Mouse (Mus musculus) cerebellum, adult (tissue): Measurements from ENCODE around the gene Cadps2.

Source experiments
- ATAC-seq: cut with Nextera tagmentation; 2 replicates; pipeline ENCODE4 v1.9.2; 2017; ENCODE audit warnings: mild to moderate bottlenecking, moderate library complexity, mixed read lengths; ENCODE audit not compliant: insufficient number of reproducible peaks, low FRiP score, low TSS enrichment

The Cadps2 gene

DNA sequence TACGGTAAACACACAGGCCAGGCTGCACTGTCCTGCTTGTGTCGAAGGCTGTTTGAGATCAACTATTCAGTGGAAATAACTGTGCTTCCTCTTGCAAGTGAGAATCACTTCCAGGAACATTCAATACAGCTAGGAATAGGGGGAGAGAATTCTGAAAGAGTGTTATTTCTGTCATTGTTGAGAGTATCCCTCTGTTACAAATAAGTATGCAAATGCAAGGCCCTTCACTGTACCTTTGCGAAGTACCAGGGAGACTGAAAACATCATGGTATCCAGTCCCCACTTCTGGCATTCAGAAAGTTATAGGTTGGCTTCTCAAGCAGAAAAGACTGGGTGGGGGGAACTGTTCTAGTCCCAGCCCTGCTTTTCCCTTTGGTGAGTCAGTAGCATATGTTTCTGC lies 581.2 kb downstream of the Cadps2 start:
- no peak for ATAC-seq

DNA sequence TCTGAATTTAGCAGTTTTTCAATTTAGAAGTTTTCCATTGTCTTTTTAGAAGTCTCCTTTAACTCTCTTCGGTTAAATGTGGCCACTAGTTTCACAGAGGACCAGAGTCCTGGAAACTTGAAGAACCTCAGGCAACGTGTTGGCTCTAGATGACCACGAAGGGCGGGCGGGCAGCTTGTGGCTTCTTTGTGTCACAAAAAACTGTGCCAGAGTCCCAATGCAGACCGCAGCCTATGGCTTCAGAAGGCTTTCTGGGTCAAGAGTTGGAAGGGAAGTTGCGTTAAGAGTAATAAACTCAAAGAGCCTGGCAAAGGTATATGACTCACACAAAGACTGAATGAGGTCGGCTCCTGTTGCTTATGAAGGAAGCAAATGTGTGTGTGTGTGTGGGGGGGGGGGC lies 584.1 kb downstream of the Cadps2 start:
- no peak for ATAC-seq

DNA sequence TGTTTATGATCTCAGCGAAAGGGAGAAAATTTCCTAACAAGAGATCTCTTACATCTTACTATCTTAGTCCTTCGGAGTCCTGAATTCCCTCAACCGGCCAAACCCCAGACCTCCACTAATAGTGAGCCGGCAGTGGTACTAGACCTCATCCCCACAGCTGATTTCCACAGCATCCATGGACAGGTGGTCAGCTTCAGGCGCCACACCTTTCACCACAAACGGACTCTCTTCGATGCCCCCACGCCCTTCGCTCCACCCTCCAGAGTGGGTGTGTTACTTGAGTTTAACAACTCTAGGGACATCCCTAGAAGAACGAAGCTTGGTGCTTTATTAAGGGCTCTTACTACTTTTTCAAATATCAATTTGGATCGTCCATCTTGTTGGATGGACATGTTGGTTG lies 584.6 kb downstream of the Cadps2 start:
- ATAC-seq = no peak

DNA sequence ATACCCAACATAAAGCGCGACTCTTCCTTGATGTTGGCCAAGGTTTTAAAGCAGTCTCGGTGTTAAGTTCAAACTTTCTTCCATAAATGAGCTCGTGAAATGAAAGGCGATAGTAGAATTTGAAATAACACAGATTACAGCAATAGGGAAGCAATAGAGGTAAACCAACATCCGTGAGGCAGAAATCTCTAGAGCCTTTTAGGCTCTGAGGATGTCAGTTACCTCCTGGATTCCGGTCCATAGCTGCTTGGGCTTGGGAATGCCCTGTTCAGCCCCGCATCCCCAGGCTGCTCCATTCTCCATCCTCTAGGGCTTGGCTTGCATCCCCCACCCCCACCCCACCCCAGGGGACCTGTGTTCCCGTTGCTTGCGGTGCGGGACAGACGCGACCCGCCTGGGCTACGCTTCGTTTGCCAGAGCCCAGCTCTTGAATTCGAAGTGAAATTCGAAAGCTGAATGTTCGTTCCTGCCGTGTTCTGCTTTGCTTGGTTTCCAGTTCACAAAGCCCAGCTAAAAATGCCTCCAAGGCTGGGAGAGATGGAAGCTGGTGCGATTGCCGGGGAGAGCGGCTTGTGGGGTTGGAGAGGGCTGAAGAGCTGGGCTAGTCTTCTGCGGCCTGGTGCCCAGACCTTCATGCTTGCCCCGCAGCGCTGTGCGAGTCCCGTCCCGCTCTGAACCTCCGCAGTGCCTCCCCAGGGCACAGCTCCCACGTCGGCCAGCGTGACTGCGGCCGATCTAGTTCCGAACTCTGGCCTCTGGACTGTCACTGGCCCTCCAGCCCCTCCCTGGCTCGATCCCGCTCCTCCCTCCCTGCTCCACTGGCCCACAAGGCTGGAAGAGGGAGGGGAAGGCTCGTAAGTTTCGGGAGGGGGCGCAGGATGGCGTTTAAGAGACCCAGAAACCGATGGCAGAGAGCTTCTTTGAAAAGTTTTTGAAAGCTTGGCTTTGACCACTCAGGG lies 585.6 kb downstream of the Cadps2 start:
- ATAC-seq = no peak

DNA sequence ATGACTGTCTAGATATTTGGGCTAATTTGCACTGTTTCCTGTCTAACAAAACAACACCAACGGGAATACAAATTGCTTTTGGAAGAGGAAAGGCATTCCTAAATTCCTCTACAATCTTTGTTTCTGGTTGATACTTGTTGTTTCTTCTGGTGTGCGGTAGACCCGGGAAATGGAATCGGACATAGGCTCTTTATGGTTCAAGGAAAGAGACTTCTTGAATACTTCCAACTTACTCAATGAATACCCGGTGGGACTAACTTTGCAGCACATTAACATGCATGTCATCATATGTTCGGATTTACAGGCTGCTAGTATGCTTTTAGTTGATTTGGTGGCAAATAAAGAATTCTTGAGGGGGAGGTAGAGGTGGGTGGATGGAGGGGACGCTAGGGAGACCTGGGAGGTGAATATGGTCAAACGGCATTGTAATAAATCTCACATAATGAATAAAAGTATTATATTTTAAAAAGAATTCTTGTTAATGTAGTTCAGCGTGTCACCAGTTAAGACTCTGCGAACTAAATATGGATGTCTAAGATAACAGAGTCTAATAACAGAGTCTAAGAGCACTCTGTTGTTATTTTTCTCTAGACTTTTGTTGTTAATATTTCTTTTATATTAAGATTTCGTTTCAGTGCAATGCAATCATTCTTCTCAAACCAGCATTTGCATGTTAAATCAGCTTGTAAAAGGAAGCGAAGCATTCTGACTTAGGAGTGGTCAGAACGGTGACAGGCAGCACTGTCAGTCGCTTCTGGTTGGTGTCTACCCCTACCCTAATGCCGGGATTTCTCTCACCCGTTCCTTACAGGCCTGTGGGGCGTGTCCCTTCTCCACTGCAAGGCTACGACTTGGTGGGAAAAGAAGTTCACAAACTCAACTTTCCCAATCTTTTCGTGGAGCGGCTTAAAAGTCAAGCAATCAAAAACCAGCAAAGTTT lies 586.8 kb downstream of the Cadps2 start:
- no peak for ATAC-seq

DNA sequence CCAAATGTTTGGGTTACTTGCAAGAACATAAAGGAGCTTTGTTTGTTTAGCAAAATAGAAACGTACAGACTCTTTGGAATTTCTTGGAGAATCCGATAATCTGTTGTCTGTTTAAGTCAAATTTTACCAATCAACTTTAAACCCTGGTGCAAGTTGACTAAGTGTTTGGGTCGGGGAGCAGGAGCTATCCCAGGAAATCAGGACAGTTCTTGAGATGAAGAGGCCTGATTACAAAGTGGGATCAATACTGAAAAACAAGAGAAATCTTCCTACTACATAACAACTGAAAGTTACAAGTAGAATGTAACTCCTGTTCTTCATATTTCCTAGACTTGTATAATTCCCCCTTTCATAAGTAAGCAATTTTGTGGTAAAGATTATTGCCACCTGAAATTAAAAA lies 587.8 kb downstream of the Cadps2 start:
- ATAC-seq = no peak

DNA sequence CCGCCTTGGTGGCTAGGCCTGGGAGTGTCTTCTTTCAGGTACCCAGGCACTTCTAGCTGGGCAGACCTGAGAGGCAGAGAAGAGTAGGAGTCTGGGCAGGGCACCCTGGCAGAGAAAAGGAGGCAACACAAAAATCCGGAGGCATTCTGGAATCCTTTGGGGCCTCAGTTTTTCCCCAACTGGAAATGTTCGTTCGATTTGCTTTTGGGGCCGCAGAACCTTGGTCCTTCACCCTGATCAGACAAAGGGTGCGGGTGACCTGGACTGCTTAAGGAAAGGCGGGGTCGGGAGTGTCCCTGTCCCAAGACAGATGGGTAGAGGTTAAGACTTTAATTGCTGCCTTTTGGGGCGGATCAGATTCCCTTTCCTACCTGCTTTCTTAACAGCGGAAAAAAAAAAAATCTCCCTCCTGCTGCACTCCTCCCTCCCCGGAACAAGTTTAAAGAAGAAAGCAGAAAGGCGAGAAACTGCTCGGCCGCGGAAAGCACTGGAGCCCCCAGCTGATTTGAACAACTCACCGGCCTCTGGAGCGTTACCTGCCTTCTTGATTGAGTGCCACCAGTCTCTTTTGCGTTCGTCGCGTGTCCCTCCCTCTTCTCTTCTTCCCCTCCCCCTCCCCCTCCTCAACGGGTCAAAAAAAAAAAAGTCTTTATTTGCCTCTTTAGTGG lies 588.8 kb downstream of the Cadps2 start:
- ATAC-seq = no peak

DNA sequence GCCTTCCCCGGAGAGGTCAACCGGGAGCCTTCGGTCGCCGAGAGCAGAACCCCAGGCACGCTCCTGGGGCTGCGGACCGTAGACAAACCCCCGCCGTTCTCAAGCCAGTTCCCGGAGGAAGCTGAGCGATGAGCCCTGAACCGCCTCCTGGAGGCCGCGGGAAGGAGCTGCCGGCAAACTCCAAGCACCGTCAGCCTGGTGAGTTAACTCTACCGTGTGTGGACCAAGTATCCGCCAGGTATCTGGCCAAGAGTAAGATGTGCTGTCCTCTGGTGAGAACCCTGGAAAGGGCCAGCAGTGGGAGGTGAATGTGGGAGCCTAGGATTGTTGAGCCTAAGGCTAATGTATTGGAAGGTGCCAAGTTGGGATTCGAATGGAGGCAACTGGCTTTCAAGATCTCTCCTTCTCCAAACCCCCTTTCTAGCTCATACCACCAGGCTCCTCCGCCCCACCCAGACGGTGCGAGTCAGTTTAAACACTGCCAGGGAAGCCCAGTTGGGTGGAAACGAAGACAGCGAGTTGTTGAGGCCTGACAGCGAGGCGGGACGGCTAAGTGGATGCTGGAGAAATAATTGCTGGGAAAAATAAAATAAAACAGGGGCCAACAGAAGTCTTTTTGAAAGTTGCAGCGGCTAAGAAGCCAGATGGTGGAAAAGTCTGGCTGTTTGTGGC lies 589.5 kb downstream of the Cadps2 start:
- no peak for ATAC-seq

DNA sequence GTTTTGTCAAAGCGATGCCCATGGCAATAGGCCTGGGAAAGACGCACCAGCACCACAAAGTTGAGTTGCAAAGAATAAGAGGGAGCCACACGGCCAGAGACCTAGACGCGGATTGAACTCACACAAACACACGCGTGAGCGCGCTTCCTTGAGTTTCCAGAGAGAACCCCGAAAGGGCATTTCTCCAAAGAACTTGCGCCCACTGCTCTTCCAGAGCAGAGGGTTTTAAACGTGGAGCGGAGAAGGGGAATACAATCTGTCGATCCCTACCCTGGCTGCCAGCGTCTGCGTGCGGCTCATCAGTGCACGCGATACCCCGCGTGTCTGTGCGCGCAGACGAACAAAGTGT lies 590.2 kb downstream of the Cadps2 start:
- no peak for ATAC-seq

DNA sequence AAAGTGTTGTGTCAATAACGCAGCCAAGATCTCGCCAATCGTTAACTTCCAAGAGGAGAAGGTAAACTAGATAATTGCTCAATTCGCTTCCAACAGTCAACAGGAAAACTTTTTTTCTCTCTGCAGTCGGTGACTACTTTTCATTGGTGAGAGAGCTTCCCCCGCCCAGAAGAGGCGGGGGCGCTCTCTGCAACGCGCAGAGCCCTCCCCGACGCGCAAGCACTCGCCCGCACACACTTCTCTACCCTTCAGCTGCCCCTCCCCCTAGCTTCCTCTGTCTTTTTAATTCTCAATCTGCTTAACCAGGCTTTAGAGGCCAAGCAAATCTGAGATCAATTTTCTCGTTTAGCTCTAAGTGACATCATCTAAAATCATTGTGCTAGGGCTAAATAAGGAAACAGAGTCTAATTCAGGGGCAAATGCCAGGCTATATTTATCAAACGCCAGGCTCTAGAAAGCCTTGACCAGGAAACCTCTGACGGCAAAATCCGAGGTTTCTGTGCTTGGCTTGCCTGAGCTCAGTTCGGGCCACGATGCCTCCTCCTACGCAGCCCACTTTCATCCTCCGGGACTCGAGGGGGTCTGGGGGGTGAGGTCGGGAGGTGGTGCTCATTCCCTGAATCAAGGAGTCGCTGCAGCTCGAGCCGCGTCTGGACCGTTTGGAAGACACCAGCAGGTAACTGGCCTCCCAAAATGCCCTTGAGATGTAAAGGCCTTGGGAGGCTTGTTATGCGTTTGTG lies 590.7 kb downstream of the Cadps2 start, which contains the start of gene Fezf1:
Gene Fezf1 (minus strand): TSS at position 50 of the 740 bp plus-strand sequence.
- no peak for ATAC-seq

DNA sequence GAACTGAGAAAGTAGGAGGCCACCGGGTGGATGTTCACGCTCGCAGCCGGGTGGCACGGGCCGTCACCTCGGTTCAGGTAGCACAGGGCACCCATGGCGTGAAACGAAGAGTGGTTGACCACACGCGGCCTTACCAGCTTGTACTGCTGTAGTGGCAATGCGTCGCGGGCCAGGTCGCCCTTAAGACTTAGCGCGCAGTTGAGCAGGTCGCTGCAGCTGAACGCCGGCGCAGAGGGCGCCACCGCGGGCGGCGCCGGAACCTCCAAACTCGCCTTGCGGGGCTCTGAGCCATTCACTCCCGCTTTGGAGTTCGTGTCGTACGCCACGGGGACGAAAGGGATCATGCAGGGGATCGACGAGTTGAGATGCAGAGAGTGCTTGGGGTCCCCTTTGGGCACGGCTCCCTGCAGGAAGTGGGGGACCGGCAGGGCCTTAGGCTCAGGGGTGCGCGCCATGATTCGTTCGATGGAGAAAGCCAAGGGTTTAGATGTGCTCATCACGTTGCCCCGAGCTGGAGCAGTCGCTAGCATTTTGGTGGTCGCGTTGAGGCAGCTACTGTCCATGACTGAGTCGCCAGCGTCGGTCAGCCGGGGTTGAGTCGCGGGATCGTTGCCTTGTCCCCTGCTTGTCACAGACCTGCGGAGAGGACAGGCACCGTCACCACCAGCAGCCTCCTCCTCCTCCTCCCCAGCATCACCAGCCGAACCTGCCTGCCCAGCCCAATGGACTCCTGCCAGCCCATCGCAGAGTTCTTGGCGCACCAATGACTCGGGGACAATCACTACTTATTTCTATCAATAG lies 591.5 kb downstream of the Cadps2 start:
- no peak for ATAC-seq

DNA sequence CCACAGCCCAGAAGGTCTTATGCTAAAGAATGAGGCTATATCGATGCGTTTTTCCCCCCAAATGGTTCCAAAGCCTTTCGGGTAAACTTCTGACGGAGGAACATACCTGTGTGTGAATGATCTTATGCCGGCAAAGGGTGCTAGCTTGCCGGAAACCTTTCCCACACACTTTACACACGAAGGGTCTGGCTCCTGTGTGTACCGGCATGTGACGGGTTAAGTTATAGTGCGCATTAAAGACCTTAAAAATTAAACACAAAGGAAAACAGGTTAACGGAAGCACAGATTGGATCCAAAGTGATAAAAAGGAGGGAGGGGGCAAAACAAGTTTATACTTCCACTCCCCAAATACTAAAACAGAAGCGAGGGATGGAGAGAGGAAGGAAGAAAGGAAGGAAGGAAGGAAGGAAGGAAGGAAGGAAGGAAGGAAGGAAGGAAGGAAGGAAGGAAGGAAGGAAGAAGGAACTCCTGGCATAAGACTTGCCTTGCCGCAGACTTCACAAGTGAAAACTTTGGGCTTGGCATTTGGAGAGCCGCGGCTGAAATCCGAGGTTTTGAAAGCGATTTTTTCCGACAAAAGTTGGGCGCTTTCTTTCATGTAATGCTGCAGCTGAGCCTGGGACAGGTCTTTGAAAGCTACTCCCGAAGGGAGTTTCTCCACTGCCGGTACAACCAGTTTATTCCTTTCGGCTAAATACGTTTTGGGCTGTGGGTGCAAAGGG lies 592.3 kb downstream of the Cadps2 start:
- no peak for ATAC-seq

DNA sequence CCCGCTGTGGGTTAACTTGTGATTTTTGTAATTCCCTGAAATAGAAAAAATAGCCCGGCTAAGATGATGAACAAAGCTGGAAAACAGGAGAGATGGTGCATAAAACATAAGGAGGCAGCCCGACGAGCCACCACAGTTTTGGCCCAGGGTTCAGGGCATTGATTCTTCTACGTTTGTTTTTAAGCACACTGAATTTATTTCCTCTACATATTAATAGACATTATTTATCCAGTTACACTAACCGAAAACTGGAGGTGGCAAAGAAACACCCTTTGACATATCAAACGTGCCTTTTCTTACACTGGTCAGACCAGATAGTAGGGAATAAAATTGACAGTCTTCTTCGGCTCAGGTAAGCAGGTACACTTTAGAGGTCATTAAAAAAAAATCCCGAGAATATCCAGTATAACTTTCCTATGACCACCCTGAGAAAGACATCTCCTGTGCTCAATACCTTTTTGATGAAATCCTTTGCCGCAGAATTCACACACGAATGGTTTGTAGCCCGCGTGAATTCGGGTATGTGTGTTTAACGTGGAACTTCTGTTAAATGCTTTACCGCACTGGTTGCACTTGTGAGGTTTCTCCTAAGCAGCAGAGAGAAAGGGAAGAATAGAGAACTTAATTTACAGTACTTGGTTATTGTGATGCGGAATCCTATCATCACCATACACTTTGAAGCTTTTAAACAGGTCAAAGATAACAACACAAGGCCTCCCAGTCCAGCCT lies 593.0 kb downstream of the Cadps2 start:
- ATAC-seq = no peak

DNA sequence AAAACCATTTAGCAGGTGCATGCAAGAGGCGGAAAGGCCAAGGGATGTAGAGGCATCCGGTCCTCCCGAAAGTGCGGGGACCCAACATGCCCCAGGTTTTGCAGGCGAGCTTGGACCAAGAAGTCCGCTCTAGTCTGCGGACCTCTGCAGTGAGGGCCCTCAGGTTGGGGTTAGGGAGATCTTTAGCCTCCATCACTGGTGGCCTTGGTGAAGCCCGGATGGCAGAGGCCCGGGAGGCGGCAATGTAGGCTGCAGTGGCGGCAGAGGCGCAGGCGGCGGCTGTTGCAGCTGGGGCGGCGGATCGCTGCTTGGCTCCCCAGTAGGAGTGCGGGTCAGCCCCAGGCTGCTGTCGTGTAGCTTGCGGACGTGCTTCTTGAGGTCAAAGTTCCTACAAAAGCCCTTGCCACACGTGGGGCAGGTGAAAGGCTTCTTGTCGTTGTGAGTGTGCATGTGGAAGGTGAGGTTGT lies 593.6 kb downstream of the Cadps2 start:
- no peak for ATAC-seq

DNA sequence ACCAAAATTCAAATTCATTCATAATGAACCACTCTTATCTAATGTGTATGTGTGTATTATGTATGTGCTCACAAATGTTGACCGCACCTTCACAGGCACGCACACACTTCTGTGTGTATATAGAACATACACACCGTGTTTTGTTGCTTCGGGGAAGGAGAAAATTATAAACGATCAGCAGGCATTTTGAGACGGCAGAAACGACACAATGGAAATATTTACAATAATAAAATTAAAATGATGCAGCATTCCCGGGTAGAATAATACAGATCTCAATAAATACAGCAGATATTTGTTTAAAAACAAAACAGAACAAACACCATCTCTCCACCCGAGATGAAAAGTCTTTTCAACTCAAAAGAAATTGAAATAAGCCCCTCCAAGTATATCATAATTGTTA lies 594.1 kb downstream of the Cadps2 start:
- no peak for ATAC-seq

DNA sequence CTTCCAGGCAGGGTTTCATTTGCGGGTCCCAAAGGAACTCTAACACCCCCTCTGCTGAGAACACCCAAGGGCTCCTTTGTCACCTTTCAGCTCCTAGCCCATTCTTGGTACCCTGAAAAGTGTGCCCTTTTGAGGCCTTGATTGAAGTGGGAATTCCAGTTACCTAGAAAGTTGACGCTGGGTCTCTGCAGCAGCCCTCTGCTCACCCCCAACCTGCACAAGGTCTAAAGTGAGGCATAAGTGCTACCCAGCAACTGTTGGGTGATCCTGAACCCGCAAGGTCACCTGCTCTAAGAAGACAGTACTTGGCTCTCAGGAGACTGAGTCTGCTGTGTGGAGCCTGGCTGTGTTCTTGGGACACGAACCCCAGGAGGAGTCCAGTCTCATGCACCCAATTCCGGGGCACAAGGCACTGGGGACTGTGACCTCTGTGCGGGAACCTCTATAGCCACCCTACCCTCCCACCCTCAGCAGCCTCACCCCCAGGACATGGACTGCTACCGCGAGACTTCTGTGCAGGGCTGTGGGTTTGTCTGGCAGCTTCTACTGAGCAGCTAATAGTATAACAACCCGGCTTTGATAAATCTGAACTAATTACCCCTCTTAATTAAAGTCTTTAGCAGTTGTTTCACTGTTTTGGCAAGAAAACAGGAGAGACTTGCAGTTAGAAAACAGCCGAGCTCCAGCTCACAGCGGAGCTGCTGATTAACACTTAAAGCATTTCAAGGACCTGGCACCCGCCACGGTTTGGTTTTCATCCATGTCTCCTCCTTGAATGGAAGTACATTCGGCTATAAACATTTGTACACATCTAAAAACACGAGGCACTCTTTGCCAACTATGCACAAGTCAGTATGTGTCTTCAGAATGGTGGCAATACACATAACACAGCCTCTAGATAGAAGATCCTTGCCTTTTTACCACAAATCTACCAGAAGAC lies 595.1 kb downstream of the Cadps2 start:
- ATAC-seq = no peak
